Mouse (Mus musculus) heart, embryonic 13.5 days (tissue): ENCODE results near the gene Suz12. TPM values are rescaled to one million over a fixed set of nuclear protein-coding genes. Genes with fewer than 3 reads are reported as not detected.

Experiments used
- ATAC-seq: fragments of 200-750 bp; cut with Nextera tagmentation; 2 replicates; pipeline ENCODE4 v1.8.0; 2017; ENCODE audit warnings: moderate TSS enrichment; ENCODE audit not compliant: insufficient number of reproducible peaks, low FRiP score, low TSS enrichment; ENCODE audit errors: extremely low read depth
- H3K27ac ChIP-seq: fragments of 300-500 bp; sonication (generic); replicated peaks from 2 replicates; pipeline ENCODE4 v1.5.1; 2015; ENCODE audit warnings: moderate library complexity, mild to moderate bottlenecking, inconsistent platforms
- H3K27me3 ChIP-seq: fragments of 300-500 bp; sonication (generic); replicated peaks from 2 replicates; pipeline ENCODE4 v1.6.1; 2015; ENCODE audit warnings: mild to moderate bottlenecking, inconsistent platforms
- H3K36me3 ChIP-seq: fragments of 300-500 bp; sonication (generic); 2 replicates; pipeline ENCODE4 v1.6.1; 2015; ENCODE audit warnings: mild to moderate bottlenecking, inconsistent platforms
- H3K4me1 ChIP-seq: fragments of 300-500 bp; sonication (generic); 2 replicates; pipeline ENCODE4 v1.6.1; 2015; ENCODE audit warnings: inconsistent platforms
- H3K4me2 ChIP-seq: fragments of 300-500 bp; sonication (generic); 2 replicates; pipeline ENCODE4 v1.6.1; 2015; ENCODE audit warnings: inconsistent platforms, mild to moderate bottlenecking, moderate library complexity
- H3K4me3 ChIP-seq: fragments of 300-500 bp; sonication (generic); 2 replicates; pipeline ENCODE4 v1.5.1; 2015; ENCODE audit warnings: moderate library complexity, mild to moderate bottlenecking, inconsistent platforms
- H3K9ac ChIP-seq: fragments of 300-500 bp; sonication (generic); 2 replicates; pipeline ENCODE4 v1.6.1; 2015; ENCODE audit warnings: inconsistent platforms, mild to moderate bottlenecking, moderate library complexity
- H3K9me3 ChIP-seq: fragments of 300-500 bp; sonication (generic); 2 replicates; pipeline ENCODE4 v1.6.1; 2016; ENCODE audit warnings: inconsistent platforms
- WGBS: fragments of 180-500 bp; shearing (Covaris S2); methylation state at CpG from one replicate; pipeline ENCODE4 v1.1.7; 2015; ENCODE audit warnings: mixed read lengths; 5-methylcytosine and 5-hydroxymethylcytosine counted together
- polyA plus RNA-seq: library from polyadenylated mRNA; unstranded; fragments of >200 nt; fragmentation: Nextera tagmentation; extraction: Ambion mirVana; gene quantifications from 2 replicates; pipeline ENCODE4 v1.2.1, GENCODE M21; 2015

The Suz12 gene
- polyA plus RNA-seq, 1 experiment from 2014 or later = 13.4 TPM

DNA sequence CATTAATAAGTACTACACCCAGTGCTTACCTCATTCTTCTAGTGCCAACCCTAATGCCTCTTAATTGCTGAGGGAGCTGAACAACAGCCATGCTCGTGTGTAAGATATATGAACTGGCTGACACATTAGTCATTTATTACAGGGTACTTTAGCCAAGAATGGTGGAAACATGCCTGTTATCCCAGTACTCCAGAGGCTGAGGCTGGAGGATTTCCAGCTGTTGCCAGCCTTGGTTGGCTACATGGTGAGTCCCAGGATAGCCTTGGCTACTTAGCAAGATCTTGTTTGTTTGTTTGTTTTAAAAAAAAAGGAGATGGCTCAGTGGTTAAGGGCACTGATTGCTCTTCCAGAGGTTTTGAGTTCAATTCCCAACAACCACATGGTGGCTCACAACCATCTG, 85.9 kb downstream of the Suz12 start:
- no peak for ATAC-seq
- H3K27ac ChIP-seq = 0 out of 2 replicates have a peak overlapping the region, but pooled peaks have one; percentile 15
- H3K9ac ChIP-seq = 0 out of 2 replicates have a peak overlapping the region, but pooled peaks have one; percentile 8
- H3K9me3 ChIP-seq = no peaks in the 10 kb centered on the region
- H3K4me2 ChIP-seq = peak overlapping the region; percentile 76
- 48% methylated on average over 1 of the region's 1 CpGs for WGBS
- peaks cover 28% of the 10 kb centered on the region for H3K4me1 ChIP-seq
- H3K27me3 ChIP-seq = no peaks in the 10 kb centered on the region
- peak overlapping the region; percentile 94; the same call in 1 of the 2 replicates for H3K4me3 ChIP-seq
- H3K36me3 ChIP-seq = peaks cover 14% of the 10 kb centered on the region; the same call in 1 of the 2 replicates

DNA sequence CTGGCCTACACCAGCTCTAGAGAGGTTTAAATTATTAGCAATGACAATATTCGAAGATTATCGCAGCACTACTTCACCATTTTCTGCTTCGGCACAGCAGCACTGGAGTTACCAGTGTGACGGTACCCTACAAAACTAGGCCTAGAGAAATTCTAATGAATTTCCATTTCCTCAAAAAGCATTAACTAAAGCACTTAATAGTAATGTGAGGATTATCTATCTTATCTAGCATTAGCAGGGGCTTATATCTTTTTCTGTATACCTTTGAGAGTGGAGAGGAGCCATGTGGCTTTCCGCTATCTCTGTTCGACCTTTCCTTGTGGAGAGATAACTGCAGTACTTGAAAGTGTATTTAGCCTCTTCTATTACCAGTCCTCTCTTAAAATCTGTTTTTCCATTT, 86.8 kb downstream of the Suz12 start:
- Histone ChIP-seq H3K4me3 (peak overlapping the region; percentile 94), H3K9me3 (no peaks in the 10 kb centered on the region), H3K36me3 (peaks cover 14% of the 10 kb centered on the region; the same call in 1 of the 2 replicates), H3K27ac (peak overlapping the region; percentile 98), H3K4me1 (peaks cover 28% of the 10 kb centered on the region), H3K4me2 (peak overlapping the region; percentile 76), H3K9ac (peak overlapping the region; percentile 98), H3K27me3 (no peaks in the 10 kb centered on the region)
- no peak for ATAC-seq
- 30% methylated on average over 6 of the region's 6 CpGs for WGBS

- Histone ChIP-seq H3K27me3 (no peaks in the 10 kb centered on the region), H3K27ac (peak overlapping the region; percentile 98), H3K4me2 (peak overlapping the region; percentile 76), H3K4me1 (peaks cover 31% of the 10 kb centered on the region), H3K9ac (peak overlapping the region; percentile 98), H3K9me3 (no peaks in the 10 kb centered on the region), H3K4me3 (peak overlapping the region; percentile 94), H3K36me3 (peaks cover 14% of the 10 kb centered on the region; the same call in 1 of the 2 replicates)
- ATAC-seq = peak; percentile 16; the same call in 1 of the 2 replicates
- under 1% methylated on average over 32 of the region's 32 CpGs for WGBS
Measured at GRCm38 (mm10) chr11:80080381-80080825, 87.5 kb downstream of the Suz12 start.

DNA sequence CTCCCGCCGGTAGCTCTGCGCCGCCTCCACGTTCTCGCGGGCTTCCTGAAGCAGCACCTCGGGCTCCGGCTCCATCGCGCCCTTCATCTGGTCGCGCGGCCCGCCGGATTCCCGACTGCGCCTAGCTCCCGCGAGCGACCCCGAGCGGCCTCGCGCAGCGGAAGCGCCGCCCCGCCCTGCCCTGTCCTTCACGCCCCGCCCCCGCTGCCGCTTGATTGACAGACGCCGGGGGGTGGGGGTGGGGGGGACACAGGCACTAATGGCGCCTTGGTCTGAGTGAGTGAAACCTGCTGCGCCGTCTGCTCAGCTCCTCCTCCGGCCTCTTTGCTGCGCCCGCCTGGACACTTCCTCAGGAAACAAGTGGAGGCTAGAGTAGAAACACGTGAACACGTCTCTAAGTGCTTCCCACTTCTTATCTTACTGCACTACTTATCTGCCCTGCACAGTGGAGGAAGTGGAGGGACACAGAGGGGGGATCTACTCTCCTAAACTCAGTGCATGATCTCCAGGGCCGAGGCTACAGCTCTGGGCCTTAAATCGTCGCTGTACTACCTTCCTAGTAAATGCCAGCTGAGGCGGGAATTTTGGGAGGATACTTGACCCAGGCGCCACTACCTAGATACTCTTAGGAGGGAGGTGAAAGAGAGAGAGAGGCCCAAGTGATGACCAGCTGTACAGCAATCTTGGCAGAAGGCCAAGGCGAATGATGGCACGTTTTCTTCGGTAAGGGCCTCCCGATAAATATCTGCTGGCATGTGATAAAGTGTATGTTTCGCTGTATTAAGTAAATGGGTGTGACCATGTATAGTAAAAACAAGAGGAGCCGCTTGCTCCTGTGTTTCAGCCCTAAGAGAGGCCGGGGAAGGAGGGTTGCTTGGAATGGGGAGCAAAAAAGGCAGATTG, 88.2 kb downstream of the Suz12 start, which contains the start of gene Crlf3:
TSS of gene Crlf3 (minus strand) at position 166 of the 903 bp plus-strand sequence.
- Histone ChIP-seq H3K4me1 (peaks cover 33% of the 10 kb centered on the region), H3K9ac (peak within 1 kb of the TSS; percentile 98), H3K9me3 (no peaks in the 10 kb centered on the region), H3K4me2 (peak within 1 kb of the TSS; percentile 76), H3K36me3 (peaks cover 14% of the 10 kb centered on the region; the same call in 1 of the 2 replicates), H3K4me3 (peak within 1 kb of the TSS; percentile 94), H3K27ac (peak within 1 kb of the TSS; percentile 98), H3K27me3 (no peaks in the 10 kb centered on the region)
- ATAC-seq = peak; percentile 87
- 2% methylated on average over 55 of the region's 55 CpGs for WGBS

- Histone ChIP-seq H3K27ac (peak overlapping the region; percentile 98), H3K4me1 (peaks cover 33% of the 10 kb centered on the region), H3K4me3 (peak overlapping the region; percentile 94), H3K27me3 (no peaks in the 10 kb centered on the region), H3K36me3 (peaks cover 12% of the 10 kb centered on the region; the same call in 1 of the 2 replicates), H3K4me2 (peak overlapping the region; percentile 76), H3K9ac (peak overlapping the region; percentile 98), H3K9me3 (no peaks in the 10 kb centered on the region)
- no peak for ATAC-seq
- 62% methylated on average over 7 of the region's 7 CpGs for WGBS
Measured at GRCm38 (mm10) chr11:80081786-80082319, 88.9 kb downstream of the Suz12 start.

Other genes with a start within 250 kb of the Suz12 start
- gene Utp6, start 30.7 kb upstream of the Suz12 start, polyA plus RNA-seq = 28.3 and 31.1 TPM in 2 replicates
- gene Crlf3, start 87.9 kb downstream of the Suz12 start, polyA plus RNA-seq = 30.2 and 35.1 TPM in 2 replicates
- gene Atad5, start 96.3 kb downstream of the Suz12 start, polyA plus RNA-seq = 5.5 and 5.7 TPM in 2 replicates
- gene Tefm, start 149.1 kb downstream of the Suz12 start, polyA plus RNA-seq = 27.2 and 29.6 TPM in 2 replicates
- gene Adap2, start 161.0 kb downstream of the Suz12 start, polyA plus RNA-seq = 1.2 TPM in 2 replicates
- 10.6 and 11.7 TPM in 2 replicates for gene Rnf135, start 190.7 kb downstream of the Suz12 start, polyA plus RNA-seq
- 52.5 and 56.4 TPM in 2 replicates for gene Rhot1, start 215.9 kb downstream of the Suz12 start, polyA plus RNA-seq